Mouse (Mus musculus) splenic B cell, adult 2 months (primary cell): Measurements from ENCODE around the gene Hmgcr.
A peak's percentile ranks its signal among the peaks of the same experiment; 100 is the strongest.
"Not testable (repeated sequence)": the region's sequence is repeated elsewhere in the genome, so short reads cannot be mapped to it uniquely, and the experiment has no call there.

Source experiments
- DNase-seq: peaks from one replicate; pipeline ENCODE4 v3.0.0-alpha.2; 2011; ENCODE audit warnings: low read depth, low spot score
- H3K27me3 ChIP-seq: 2 replicates; pipeline ENCODE4 v1.6.1; 2012; ENCODE audit warnings: mild to moderate bottlenecking, low read length, moderate library complexity, mixed read lengths; ENCODE audit not compliant: control insufficient read depth, poor library complexity, insufficient read depth, severe bottlenecking
- H3K36me3 ChIP-seq: 2 replicates; pipeline ENCODE4 v1.6.1; 2012; ENCODE audit warnings: mild to moderate bottlenecking, low read length, moderate library complexity, mixed read lengths; ENCODE audit not compliant: control insufficient read depth, poor library complexity, insufficient read depth, severe bottlenecking

Hmgcr gene

DNA sequence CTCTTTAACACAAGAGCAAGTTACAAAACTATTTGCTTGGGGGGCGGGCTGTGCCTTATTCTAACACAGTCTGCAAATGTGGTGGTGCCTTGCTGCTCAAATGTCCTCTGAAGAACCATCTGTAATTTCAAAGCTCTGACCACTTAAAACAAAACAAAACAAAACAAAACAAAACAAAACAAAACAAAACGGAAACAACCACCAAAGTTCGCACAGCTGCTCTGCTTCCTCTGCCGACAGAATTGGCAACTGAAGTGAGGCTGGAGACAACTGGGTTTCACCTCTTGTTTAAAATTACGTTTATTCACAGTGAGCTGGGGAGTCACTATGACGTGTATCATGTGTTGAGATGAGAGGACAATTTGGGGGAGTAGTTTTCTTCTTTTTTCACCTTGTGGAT lies 7.9 kb upstream of the Hmgcr start:
- DNase-seq = no peak
- Histone ChIP-seq H3K27me3 (no peaks in the 10 kb centered on the region), H3K36me3 (no peaks in the 10 kb centered on the region)

- Histone ChIP-seq H3K27me3 (no peaks in the 10 kb centered on the region), H3K36me3 (no peaks in the 10 kb centered on the region)
- no peak for DNase-seq
Observed at GRCm38 (mm10) chr13:96677071-96677470, 6.3 kb upstream of the Hmgcr start.

DNA sequence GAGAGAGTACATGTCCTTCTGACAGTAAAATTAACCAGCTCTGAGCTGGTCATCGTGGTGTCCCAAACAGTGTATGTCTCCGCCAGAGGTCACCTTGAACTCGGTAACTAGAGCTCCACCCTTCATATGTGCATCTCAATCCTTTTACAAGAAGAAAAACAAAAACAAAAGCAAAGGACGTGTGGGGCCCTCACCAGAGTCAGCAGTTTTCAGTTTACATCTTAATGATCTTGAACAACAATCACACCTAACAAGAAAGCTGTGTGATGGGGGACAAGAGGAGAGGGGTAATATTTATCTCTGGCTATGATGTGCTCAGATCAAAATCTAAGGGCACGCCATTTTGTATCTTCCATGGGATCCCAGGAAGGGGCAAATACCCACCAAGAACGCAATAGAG lies 5.0 kb upstream of the Hmgcr start:
- DNase-seq = no peak
- no peaks in the 10 kb centered on the region for H3K36me3 ChIP-seq
- H3K27me3 ChIP-seq = no peaks in the 10 kb centered on the region

- DNase-seq = no peak
- Histone ChIP-seq H3K27me3 (no peaks in the 10 kb centered on the region), H3K36me3 (no peaks in the 10 kb centered on the region; the same call in 1 of the 2 replicates)
Observed at GRCm38 (mm10) chr13:96673817-96674216, 3.1 kb upstream of the Hmgcr start.

DNA sequence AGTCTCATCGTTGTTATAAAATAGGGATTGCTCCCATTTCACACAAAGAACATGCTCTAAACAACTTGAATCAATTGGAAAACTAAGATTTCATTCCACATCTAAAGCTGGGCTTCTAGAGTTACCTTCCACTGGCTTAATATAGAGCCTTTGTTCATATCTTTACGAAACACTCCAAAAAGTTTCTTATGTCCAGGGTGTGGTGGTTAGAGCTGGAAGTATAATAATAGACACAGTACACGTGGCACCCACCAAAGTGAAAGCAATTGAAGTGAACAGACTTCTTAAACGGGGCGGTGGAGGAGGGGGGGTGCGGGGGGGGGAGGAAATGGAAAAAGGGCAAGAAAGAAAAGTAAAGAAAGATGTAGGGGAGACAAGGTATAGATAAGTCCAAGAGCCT lies 1.5 kb upstream of the Hmgcr start:
- DNase-seq = peak; percentile 26
- Histone ChIP-seq H3K27me3 (no peaks in the 10 kb centered on the region), H3K36me3 (no peaks in the 10 kb centered on the region; the same call in 1 of the 2 replicates)

DNA sequence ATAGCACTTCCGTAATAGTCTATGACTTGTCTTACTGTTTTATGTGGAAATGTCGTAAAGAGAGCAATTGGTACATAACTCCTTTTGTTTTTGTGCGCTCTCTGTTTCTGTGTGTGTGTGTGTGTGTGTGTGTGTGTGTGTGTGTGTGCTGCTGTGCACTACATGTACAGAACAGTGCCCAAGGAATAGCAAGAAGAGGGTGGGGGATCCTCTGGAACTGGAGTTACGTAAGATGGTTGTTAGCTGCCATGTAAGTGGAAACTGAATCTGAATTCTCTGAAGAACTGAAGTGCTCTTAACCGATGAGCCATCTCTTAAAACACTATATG lies 1.1 kb upstream of the Hmgcr start:
- Histone ChIP-seq H3K36me3 (no peaks in the 10 kb centered on the region; the same call in 1 of the 2 replicates), H3K27me3 (no peaks in the 10 kb centered on the region)
- no peak for DNase-seq

- no peaks in the 10 kb centered on the region; the same call in 1 of the 2 replicates for H3K36me3 ChIP-seq
- no peak for DNase-seq
- no peaks in the 10 kb centered on the region for H3K27me3 ChIP-seq
Observed at GRCm38 (mm10) chr13:96671078-96671905, 556 bp upstream of the Hmgcr start.

GRCm38 (mm10) chr13:96670019-96670405 lies 724 bp downstream of the Hmgcr start:
- Histone ChIP-seq H3K27me3 (no peaks in the 10 kb centered on the region), H3K36me3 (no peaks in the 10 kb centered on the region; the same call in 1 of the 2 replicates)
- no peak for DNase-seq

DNA sequence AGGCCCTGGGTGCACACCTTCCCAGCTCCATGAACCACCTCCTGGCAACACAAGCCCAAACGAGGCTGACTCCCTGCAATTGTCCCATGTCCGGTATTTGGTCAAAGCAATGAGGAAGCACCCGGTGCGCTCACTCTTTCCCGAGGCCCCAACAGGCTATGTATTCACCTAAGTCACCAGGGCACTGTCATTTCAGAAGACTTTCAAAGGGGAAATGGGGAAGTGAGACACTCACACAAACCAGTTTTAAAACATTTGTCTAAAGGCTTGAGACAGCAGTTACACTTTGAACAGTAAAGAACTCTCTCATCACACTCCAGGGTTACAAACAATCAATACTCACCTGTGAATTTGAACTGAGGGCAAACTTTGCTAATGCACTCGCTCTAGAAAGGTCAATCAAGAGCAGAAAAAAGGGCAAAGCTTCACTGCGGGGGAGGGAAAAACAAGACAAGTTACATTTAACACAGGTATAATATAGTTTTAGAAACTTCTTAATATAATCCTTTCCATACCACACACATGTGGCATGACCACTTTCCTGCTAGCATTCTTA lies 6.2 kb downstream of the Hmgcr start:
- DNase-seq = peak; percentile 27
- H3K27me3 ChIP-seq = no peaks in the 10 kb centered on the region
- H3K36me3 ChIP-seq = peaks cover 14% of the 10 kb centered on the region

GRCm38 (mm10) chr13:96663120-96663519 lies 7.6 kb downstream of the Hmgcr start:
- DNase-seq, H3K27me3 ChIP-seq: not testable (repeated sequence)
- peaks cover 17% of the 10 kb centered on the region for H3K36me3 ChIP-seq

DNA sequence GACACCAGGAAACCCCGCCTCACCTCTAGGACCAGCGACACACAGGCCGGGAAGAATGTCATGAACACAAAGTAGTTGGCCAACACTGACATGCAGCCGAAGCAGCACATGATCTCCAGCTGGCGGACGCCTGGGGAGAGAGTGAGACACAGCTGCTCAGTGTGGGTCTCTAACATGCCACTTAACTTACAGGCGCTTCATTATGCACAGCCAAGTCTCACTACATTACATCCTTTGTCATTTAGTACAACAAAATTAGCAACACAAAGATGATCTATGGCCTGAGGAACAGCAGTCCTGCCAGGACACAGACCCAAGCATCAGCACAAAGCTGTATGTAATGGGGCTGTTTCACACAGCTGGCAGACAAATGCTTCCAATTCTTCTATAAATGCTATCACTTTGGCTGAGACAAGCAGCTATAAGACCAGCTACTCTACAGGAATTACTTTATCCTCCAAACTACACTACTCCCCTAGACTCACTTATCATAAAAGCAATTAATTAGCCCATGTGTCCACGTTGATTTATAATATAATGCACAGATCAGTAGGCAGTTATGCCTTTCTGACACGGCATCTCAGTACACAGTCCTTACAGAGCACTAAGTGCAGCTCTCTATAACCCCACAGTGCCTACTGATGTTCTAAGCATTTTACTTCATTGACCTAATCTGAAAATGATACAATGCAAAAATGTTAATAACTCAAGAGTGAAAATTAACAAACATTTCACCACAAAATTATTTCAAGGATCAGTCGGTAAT lies 10.5 kb downstream of the Hmgcr start:
- H3K36me3 ChIP-seq = peaks cover 27% of the 10 kb centered on the region
- H3K27me3 ChIP-seq = no peaks in the 10 kb centered on the region
- DNase-seq = no peak

DNA sequence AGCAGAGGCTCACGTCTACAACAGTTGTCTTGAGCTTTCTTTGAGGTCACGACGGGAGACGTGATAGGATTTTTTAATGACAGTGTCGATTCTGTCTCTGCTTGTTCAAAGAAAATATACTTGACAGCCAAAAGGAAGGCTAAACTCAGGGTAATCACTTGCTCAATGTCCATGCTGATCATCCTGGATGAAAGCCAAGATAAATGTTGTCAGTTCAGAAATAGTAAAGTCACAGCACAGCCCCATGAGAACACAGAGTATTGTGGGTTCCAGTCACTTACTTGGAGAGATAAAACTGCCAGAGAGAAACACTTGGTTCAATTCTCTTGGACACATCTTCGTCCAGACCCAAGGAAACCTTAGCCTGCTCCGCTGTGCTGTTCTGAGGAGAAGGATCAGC lies 11.8 kb downstream of the Hmgcr start:
- no peak for DNase-seq
- H3K36me3 ChIP-seq = peaks cover 25% of the 10 kb centered on the region

GRCm38 (mm10) chr13:96656673-96657072 lies 14.1 kb downstream of the Hmgcr start:
- Histone ChIP-seq H3K27me3 (no peaks in the 10 kb centered on the region), H3K36me3 (peaks cover 23% of the 10 kb centered on the region)
- DNase-seq = no peak

More for the DNA sequence above, 11.8 kb downstream of the Hmgcr start:
- H3K27me3 ChIP-seq = no peaks in the 10 kb centered on the region

DNA sequence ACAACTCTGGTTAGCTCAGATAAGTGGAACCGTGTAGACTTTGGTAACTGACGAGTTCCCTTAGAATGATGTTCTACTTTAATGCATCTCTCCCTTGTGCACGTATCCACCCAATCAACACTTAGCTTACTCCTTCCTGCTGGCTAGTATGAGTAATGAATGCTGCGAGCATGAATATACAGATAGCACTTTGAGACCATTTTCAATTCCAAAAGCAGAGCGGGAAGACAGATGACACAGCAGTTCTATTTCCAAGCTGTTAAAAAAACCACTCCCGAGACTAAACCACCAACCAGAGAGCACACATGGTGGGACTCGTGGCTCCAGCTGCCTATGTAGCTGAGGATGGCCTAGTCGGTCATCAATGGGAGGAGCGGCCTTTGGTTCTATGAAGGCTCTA lies 17.7 kb downstream of the Hmgcr start:
- DNase-seq = no peak
- Histone ChIP-seq H3K36me3 (peaks cover 20% of the 10 kb centered on the region), H3K27me3 (no peaks in the 10 kb centered on the region)

GRCm38 (mm10) chr13:96645822-96646221 lies 24.9 kb downstream of the Hmgcr start:
- H3K27me3 ChIP-seq = no peaks in the 10 kb centered on the region
- peaks cover 5% of the 10 kb centered on the region for H3K36me3 ChIP-seq
- no peak for DNase-seq
